Mouse (Mus musculus): ENCODE results near the gene Gga1.

- TF ChIP-seq CTCF (IDR thresholded peaks at IDR 0.05; ENCODE audit: low read depth, low read length), result no peak
- no peak for TF ChIP-seq POLR2A (IDR thresholded peaks at IDR 0.05; ENCODE audit: insufficient read depth, low read length)
Measured at GRCm38 (mm10) chr15:78834233-78835005, 42.6 kb upstream of the Gga1 start.

Data from ES-Bruce4 (cell line).